Mouse (Mus musculus) myocyte (in vitro differentiated cells): ENCODE measurements around the gene Caskin2.

Experiments used
- MAX ChIP-seq: IDR thresholded peaks from one replicate; pipeline ENCODE4 v1.6.1; 2011; ENCODE audit warnings: low read depth, mild to moderate bottlenecking, control low read depth
- POLR2A ChIP-seq: IDR thresholded peaks from one replicate; pipeline ENCODE4 v1.6.1; 2011; ENCODE audit warnings: low read depth, mild to moderate bottlenecking, control low read depth, moderate library complexity; ENCODE audit not compliant: insufficient read length
- REST ChIP-seq: IDR thresholded peaks from one replicate; pipeline ENCODE4 v1.6.1; 2011; ENCODE audit warnings: mild to moderate bottlenecking, control low read depth, moderate library complexity; ENCODE audit not compliant: insufficient read depth, insufficient read length
- TCF12 ChIP-seq: IDR thresholded peaks from one replicate; pipeline ENCODE4 v1.6.1; 2011; ENCODE audit warnings: mild to moderate bottlenecking, control low read depth; ENCODE audit not compliant: poor library complexity, insufficient read depth, severe bottlenecking

DNA sequence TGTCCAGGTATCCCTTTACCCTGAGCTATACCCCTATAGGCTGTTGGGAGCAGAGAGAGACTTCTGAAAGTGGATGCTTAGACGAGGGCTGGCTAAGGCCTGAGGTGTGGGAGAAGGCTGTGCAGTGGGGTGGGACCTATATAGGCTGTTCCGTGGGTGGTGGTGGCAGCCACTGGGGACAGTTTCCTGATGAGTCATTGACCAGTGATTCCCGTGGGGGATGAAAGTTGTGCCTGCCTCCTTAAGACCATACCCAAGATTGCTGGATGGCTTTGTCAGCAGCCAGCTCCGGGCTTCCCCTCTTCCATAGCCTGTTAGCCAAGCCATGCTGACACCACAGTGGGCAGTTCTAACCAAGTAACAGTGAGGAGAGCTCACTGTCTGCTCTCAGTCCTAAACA lies 7.6 kb upstream of the Caskin2 start:
- no peak for TF ChIP-seq POLR2A
- TF ChIP-seq TCF12: no peak
- no peak for TF ChIP-seq REST
- no peak for TF ChIP-seq MAX
